Mouse (Mus musculus) thymus, adult 2 months (tissue): Measurements from ENCODE around the gene Iqgap2.

ENCODE experiments used
- CTCF ChIP-seq: fragments of 200-500 bp; IDR thresholded peaks from 2 replicates; pipeline ENCODE4 v1.5.1; 2012; ENCODE audit warnings: mild to moderate bottlenecking, control low read depth, low read length, moderate library complexity, borderline replicate concordance; ENCODE audit not compliant: control insufficient read depth, poor library complexity, insufficient read depth; ENCODE audit errors: extremely low read depth
- POLR2A ChIP-seq: fragments of 200-500 bp; IDR thresholded peaks from 2 replicates; pipeline ENCODE4 v1.6.1; 2012; ENCODE audit warnings: mild to moderate bottlenecking, low read length, control low read depth, moderate library complexity; ENCODE audit not compliant: control insufficient read depth, poor library complexity, insufficient read depth; ENCODE audit errors: extremely low read depth

DNA sequence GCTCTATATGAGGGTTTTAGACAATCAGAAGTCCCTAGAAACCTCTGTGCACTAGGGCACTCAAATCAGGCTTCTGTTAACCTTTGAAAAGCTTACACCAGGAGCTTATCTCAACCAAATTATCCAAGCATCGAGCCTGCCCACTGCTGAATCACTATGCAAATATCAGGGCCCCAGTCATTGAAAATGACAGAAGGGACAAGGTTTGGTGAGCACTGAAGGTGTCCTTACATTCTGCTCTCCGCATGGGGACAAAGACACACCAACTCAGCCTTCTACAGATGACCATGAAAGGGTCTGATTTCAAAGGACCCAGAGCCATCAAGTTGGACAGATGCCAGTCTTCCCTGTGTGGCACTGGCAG is 108.8 kb downstream of the Iqgap2 start:
- TF ChIP-seq CTCF (no peak), POLR2A (no peak)
